Mouse (Mus musculus) left cerebral cortex, postnatal 25 days (tissue): ENCODE results near the gene Olfr550. TPM values are rescaled to one million over a fixed set of nuclear protein-coding genes. Genes with fewer than 3 reads are reported as not detected.

Experiments
- total RNA-seq, 2 experiments: library from RNA; stranded (reverse); gene quantifications; 2 replicates each; pipeline ENCODE4 v1.2.3; 2021

Olfr550 gene
- total RNA-seq, 2 experiments from 2014 or later, result 0.23 to 0.41 TPM

Other genes with a start within 250 kb of the Olfr550 start
- 10 to 100 TPM; 10.1 to 10.2 TPM for gene Rrm1, start 129.7 kb upstream of the Olfr550 start, total RNA-seq
- gene Olfr543, start 89.8 kb upstream of the Olfr550 start, total RNA-seq, result not detected
- gene Olfr544, start 83.1 kb upstream of the Olfr550 start, total RNA-seq, result not detected
- not detected for gene Olfr545, start 71.9 kb upstream of the Olfr550 start, total RNA-seq
- gene Olfr547, start 36.7 kb upstream of the Olfr550 start, total RNA-seq, result not detected
- gene Olfr548-ps1, start 30.5 kb upstream of the Olfr550 start, total RNA-seq, result not detected
- gene Olfr549, start 21.6 kb upstream of the Olfr550 start, total RNA-seq, result not detected
- gene Trim21, start 6.0 kb upstream of the Olfr550 start, total RNA-seq, result 1 to 10 TPM; 2.7 to 4.2 TPM
- not detected for gene Olfr551, start 20.4 kb downstream of the Olfr550 start, total RNA-seq
- under 1 TPM; 0.11 to 0.14 TPM for gene Olfr552, start 26.3 kb downstream of the Olfr550 start, total RNA-seq
- not detected for gene Olfr553, start 46.8 kb downstream of the Olfr550 start, total RNA-seq
- gene Olfr554, start 67.0 kb downstream of the Olfr550 start, total RNA-seq, result not detected
- not detected for gene Olfr555, start 87.4 kb downstream of the Olfr550 start, total RNA-seq
- not detected for gene Olfr556, start 93.5 kb downstream of the Olfr550 start, total RNA-seq
- 1 to 10 TPM; 4.1 to 5.3 TPM for gene Trim68, start 115.9 kb downstream of the Olfr550 start, total RNA-seq
- gene Olfr557, start 124.5 kb downstream of the Olfr550 start, total RNA-seq, result not detected
- under 1 TPM; 0.27 to 0.37 TPM for gene Olfr558, start 130.8 kb downstream of the Olfr550 start, total RNA-seq
- not detected for gene Olfr33, start 147.6 kb downstream of the Olfr550 start, total RNA-seq
- not detected for gene Olfr559, start 156.0 kb downstream of the Olfr550 start, total RNA-seq
- gene Olfr560, start 187.9 kb downstream of the Olfr550 start, total RNA-seq, result under 1 TPM in 1 of 2 experiments, not detected in 1; 0.16 TPM
- gene Olfr78, start 188.0 kb downstream of the Olfr550 start, total RNA-seq, result under 1 TPM; 0.57 to 0.92 TPM
- not detected for gene Olfr561, start 199.8 kb downstream of the Olfr550 start, total RNA-seq
- gene Olfr564, start 232.0 kb downstream of the Olfr550 start, total RNA-seq, result not detected